Mouse (Mus musculus) stomach, embryonic 15.5 days (tissue): ENCODE results near the gene Atg9a. TPM values are rescaled to one million over a fixed set of nuclear protein-coding genes. Genes with fewer than 3 reads are reported as not detected.

ENCODE experiments used
- ATAC-seq: fragments of 200-750 bp; cut with Nextera tagmentation; 2 replicates; pipeline ENCODE4 v1.8.0; 2017; ENCODE audit warnings: low read depth, moderate number of reproducible peaks, moderate TSS enrichment; ENCODE audit not compliant: insufficient read depth, low FRiP score
- H3K27ac ChIP-seq: fragments of 300-500 bp; sonication (generic); 2 replicates; pipeline ENCODE4 v1.5.1; 2015; ENCODE audit warnings: mild to moderate bottlenecking, inconsistent platforms
- H3K27me3 ChIP-seq: fragments of 300-500 bp; sonication (generic); replicated peaks from 2 replicates; pipeline ENCODE4 v1.6.1; 2015; ENCODE audit warnings: inconsistent platforms
- H3K36me3 ChIP-seq: fragments of 300-500 bp; sonication (generic); 2 replicates; pipeline ENCODE4 v1.6.1; 2015; ENCODE audit warnings: inconsistent platforms
- H3K4me1 ChIP-seq: fragments of 300-500 bp; sonication (generic); 2 replicates; pipeline ENCODE4 v1.6.1; 2015; ENCODE audit warnings: inconsistent platforms
- H3K4me2 ChIP-seq: fragments of 300-500 bp; sonication (generic); 2 replicates; pipeline ENCODE4 v1.6.1; 2015; ENCODE audit warnings: mild to moderate bottlenecking, inconsistent platforms
- H3K4me3 ChIP-seq: fragments of 300-500 bp; sonication (generic); replicated peaks from 2 replicates; pipeline ENCODE4 v1.5.1; 2015; ENCODE audit warnings: inconsistent platforms
- H3K9ac ChIP-seq: fragments of 300-500 bp; sonication (generic); 2 replicates; pipeline ENCODE4 v1.6.1; 2015; ENCODE audit warnings: inconsistent platforms
- H3K9me3 ChIP-seq: fragments of 300-500 bp; sonication (generic); 2 replicates; pipeline ENCODE4 v1.6.1; 2016; ENCODE audit warnings: inconsistent platforms
- WGBS: fragments of 180-500 bp; shearing (Covaris S2); methylation state at CpG from one replicate; pipeline ENCODE4 v1.1.7; 2015; 5-methylcytosine and 5-hydroxymethylcytosine counted together
- polyA plus RNA-seq: library from polyadenylated mRNA; unstranded; fragments of >200 nt; fragmentation: Nextera tagmentation; extraction: Ambion mirVana; gene quantifications from 2 replicates; pipeline ENCODE4 v1.2.1, GENCODE M21; 2015

The Atg9a gene
- polyA plus RNA-seq, 1 experiment from 2014 or later = 26.5 TPM

DNA sequence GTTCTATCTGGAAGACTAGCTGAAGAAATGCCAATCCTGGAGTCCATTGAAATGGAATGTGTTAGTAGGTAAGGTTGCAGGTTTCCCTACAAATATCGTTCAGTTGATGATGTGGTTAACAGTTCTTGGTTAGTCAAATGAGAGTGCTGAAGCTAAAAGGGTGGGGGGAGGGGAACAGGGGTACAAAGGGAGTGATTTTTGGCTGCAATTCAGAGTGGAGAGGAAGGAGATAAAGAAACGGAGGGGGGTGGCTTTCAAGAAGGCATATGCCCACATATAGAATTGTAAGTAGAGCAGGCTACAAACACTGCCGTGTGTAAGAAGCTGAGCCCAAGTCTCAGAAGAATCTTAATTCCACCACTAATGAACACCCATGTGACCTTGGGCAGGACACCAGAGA is 33.5 kb upstream of the Atg9a start:
- no peaks in the 10 kb centered on the region for H3K36me3 ChIP-seq
- WGBS = 60% methylated on average over 3 of the region's 3 CpGs
- H3K4me3 ChIP-seq = no peak overlapping the region
- ATAC-seq = no peak
- H3K4me1 ChIP-seq = no peaks in the 10 kb centered on the region
- no peak overlapping the region for H3K27ac ChIP-seq
- H3K27me3 ChIP-seq = peaks cover 9% of the 10 kb centered on the region
- H3K9me3 ChIP-seq = no peaks in the 10 kb centered on the region
- H3K9ac ChIP-seq = no peak overlapping the region
- no peak overlapping the region for H3K4me2 ChIP-seq

DNA sequence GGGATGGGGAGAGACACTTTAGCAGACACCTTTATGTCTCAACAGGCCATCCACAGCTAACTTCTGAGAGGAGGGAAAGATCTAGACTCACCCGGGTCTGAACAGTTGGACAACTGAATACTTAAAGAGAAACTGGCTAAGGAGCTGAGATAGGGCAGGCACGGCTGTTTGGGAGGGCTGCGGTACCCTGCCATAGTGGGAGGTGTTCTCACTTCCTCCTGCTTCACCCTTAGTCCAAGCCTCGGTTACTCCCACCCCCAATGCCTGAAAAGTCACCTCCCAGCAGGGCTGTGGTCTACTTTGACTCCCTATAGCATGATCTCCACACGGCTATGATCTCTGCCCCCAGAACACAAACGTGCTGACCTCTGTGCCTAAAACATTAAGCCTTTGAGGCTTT is 31.5 kb upstream of the Atg9a start:
- Histone ChIP-seq H3K9ac (no peak overlapping the region), H3K4me1 (peaks cover 6% of the 10 kb centered on the region), H3K4me3 (no peak overlapping the region), H3K27me3 (peaks cover 17% of the 10 kb centered on the region), H3K27ac (no peak overlapping the region), H3K36me3 (no peaks in the 10 kb centered on the region), H3K4me2 (no peak overlapping the region), H3K9me3 (no peaks in the 10 kb centered on the region)
- no peak for ATAC-seq
- WGBS = 57% methylated on average over 6 of the region's 6 CpGs

DNA sequence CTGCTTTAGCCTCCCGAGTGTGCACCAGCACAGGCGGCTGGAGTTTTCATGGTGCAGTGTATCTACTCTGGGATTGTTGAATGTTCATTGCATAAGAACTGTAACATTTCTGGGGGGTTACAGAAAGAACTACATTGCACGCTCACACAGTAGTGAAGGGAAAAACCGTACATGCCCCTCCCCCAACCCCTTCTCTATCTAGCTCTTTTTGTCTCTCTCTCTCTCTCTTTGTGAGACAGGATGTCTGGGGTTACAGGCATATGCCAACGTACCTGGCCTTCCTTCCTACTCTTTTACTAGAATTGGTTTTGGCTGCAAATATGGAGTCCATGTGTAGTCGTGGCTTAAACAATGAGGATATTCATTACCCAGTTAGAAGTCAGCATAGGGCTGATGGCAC is 30.9 kb upstream of the Atg9a start:
- H3K9ac ChIP-seq = no peak overlapping the region
- H3K4me3 ChIP-seq = no peak overlapping the region
- H3K27ac ChIP-seq = no peak overlapping the region
- H3K4me1 ChIP-seq = peaks cover 10% of the 10 kb centered on the region
- no peaks in the 10 kb centered on the region for H3K36me3 ChIP-seq
- H3K4me2 ChIP-seq = no peak overlapping the region
- peaks cover 17% of the 10 kb centered on the region for H3K27me3 ChIP-seq
- no peaks in the 10 kb centered on the region for H3K9me3 ChIP-seq
- ATAC-seq = no peak
- 77% methylated on average over 6 of the region's 6 CpGs for WGBS

DNA sequence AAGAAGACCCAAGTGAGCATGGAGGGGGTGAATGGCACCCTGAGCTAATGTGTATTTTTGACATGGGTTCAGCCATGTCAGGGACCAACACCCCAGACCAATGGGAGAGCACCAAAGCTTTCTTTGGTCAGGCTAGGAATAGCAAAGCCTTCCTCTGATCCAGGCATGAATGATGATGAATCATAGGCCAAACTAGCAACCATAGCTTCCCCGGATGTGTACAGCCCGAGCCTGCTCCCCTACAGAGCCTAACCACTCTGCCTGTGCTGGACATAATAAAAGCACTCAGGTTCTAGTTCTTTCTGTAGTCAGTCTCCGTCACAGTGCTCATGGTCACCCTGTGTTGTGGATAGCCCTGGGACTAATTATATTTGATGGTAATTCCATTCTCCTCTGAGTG is 29.5 kb upstream of the Atg9a start:
- H3K4me3 ChIP-seq = no peak overlapping the region
- peaks cover 10% of the 10 kb centered on the region for H3K4me1 ChIP-seq
- no peak overlapping the region for H3K27ac ChIP-seq
- ATAC-seq = no peak
- WGBS = 74% methylated on average over 3 of the region's 3 CpGs
- H3K36me3 ChIP-seq = no peaks in the 10 kb centered on the region
- no peak overlapping the region for H3K4me2 ChIP-seq
- H3K27me3 ChIP-seq = peaks cover 17% of the 10 kb centered on the region
- H3K9me3 ChIP-seq = no peaks in the 10 kb centered on the region
- H3K9ac ChIP-seq = no peak overlapping the region

DNA sequence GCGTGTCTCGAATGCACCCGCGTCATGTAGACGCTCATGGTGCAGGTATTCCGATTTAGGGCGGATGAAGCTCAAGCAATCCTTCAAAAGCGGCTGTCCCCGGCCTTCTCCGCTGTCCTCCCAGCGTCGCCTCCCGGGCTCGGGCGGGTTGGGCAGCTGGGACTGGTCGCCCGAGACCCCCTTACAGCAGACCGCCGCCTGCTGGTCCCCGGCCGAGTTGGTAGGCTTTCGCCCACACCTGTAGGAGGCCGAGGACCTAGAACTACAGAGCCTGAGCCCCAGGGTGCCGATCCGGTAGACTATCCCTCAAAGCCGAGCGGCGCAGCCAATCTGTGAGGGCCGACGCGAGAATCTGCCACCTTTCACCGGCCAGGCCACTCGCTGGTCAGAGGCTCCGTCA is 27.5 kb upstream of the Atg9a start, which contains the start of gene Tuba4a:
Gene Tuba4a (minus strand): TSS at position 335 of the 400 bp plus-strand sequence.
- peak within 1 kb of the TSS; percentile 98 for H3K4me2 ChIP-seq
- under 1% methylated on average over 34 of the region's 34 CpGs for WGBS

DNA sequence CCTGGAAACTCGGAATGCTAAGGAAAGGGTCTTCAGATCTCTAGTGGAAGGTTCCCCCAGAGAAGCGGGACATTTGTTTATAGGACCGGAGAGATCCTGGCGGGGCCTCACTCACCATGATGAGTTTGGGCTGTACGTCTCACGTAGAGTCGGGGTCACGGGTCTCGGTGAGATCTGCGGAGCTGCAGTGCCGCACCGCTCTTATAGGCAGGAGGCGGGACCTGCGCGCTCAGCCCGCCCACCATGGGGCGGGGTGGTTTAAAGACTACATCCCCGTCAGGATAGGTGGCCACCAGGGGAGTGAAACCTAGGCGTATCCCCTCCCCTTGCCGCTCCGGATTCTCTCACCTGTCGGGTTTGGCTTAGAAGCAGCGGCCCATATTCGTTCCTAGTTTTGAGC is 27.1 kb upstream of the Atg9a start:
- 0 out of 2 replicates have a peak, but pooled peaks cover 3% of the 10 kb centered on the region for H3K36me3 ChIP-seq
- peaks cover 17% of the 10 kb centered on the region for H3K27me3 ChIP-seq
- under 1% methylated on average over 24 of the region's 24 CpGs for WGBS
- peak overlapping the region; percentile 98 for H3K4me2 ChIP-seq
- no peaks in the 10 kb centered on the region for H3K9me3 ChIP-seq
- peak overlapping the region; percentile 35 for H3K9ac ChIP-seq
- H3K4me3 ChIP-seq = peak overlapping the region; percentile 56
- peaks cover 12% of the 10 kb centered on the region for H3K4me1 ChIP-seq
- peak overlapping the region; percentile 63 for H3K27ac ChIP-seq
- peak; percentile 90 for ATAC-seq

More for the DNA sequence above, 27.5 kb upstream of the Atg9a start, which contains the start of gene Tuba4a:
- H3K9ac ChIP-seq = peak within 1 kb of the TSS; percentile 35
- peak within 1 kb of the TSS; percentile 63 for H3K27ac ChIP-seq
- H3K27me3 ChIP-seq = peaks cover 17% of the 10 kb centered on the region
- peak within 1 kb of the TSS; percentile 56 for H3K4me3 ChIP-seq
- ATAC-seq = no peak
- H3K36me3 ChIP-seq = 0 out of 2 replicates have a peak, but pooled peaks cover 3% of the 10 kb centered on the region
- H3K4me1 ChIP-seq = peaks cover 12% of the 10 kb centered on the region
- H3K9me3 ChIP-seq = no peaks in the 10 kb centered on the region

DNA sequence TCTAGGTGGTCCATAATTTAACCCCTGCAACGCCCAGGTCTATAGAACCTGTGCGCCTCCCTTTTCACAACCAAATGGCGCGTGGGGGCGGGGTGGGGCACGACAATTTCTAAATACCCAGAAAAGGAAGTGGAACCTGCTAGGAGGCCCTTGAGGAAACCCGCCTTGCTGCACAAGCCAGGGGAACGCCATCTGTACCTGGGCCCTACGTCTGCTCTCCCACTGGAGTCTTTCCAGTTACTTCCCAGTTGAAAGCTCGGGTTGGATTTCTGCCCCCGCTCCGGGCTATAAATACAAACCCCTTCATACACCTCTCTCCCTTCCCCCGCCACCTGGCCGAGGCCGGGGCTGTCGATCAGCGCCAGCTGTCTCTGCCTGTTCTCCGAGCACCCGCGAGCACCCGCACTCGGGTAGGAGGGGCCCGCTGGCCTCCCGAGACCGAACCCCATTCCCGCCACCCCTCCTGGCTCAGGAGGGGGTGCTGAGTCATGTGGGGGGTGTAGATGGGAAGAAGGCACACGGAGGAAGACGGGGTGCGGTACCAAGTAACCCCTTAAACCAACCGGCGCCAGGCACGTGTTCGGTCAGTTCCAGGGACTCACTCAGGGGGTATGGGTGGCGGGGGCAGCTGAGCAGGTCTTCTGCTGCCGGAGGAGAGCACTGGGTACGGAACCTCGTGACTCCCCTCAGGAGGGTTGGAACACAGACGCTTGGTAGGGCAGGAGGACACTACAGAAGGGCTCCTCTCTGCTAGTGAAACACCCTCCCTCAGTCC is 26.4 kb upstream of the Atg9a start:
- peaks cover 9% of the 10 kb centered on the region; the same call in 1 of the 2 replicates for H3K36me3 ChIP-seq
- peak; percentile 12 for ATAC-seq
- H3K4me1 ChIP-seq = peaks cover 17% of the 10 kb centered on the region
- peak overlapping the region; percentile 98 for H3K4me2 ChIP-seq
- H3K9ac ChIP-seq = peak overlapping the region; percentile 35
- peak overlapping the region; percentile 63 for H3K27ac ChIP-seq
- H3K9me3 ChIP-seq = no peaks in the 10 kb centered on the region
- peak overlapping the region; percentile 56 for H3K4me3 ChIP-seq
- under 1% methylated on average over 38 of the region's 38 CpGs for WGBS
- H3K27me3 ChIP-seq = peaks cover 17% of the 10 kb centered on the region

DNA sequence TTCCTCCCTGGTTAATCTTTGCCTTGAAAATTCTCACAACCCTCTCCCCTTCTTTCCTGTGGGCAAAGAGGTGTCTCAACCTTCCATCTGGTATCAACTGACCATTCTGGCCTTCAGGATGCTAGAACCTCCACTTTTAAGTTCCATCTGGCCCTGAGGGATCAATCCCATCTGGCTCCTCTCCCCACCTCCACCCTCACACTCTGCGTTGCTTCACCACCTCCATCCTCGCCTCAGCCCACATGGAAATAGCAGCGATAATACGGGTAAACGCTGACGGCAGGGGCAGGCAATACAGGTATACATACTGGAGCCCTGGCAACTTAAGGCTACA is 25.9 kb upstream of the Atg9a start:
- 0 out of 2 replicates have a peak overlapping the region, but pooled peaks have one; percentile 35 for H3K9ac ChIP-seq
- peaks cover 11% of the 10 kb centered on the region for H3K36me3 ChIP-seq
- H3K4me3 ChIP-seq = peak overlapping the region; percentile 56
- WGBS = 2% methylated on average over 6 of the region's 6 CpGs
- peak overlapping the region; percentile 98 for H3K4me2 ChIP-seq
- H3K27ac ChIP-seq = peak overlapping the region; percentile 63
- H3K9me3 ChIP-seq = no peaks in the 10 kb centered on the region
- ATAC-seq = no peak
- peaks cover 17% of the 10 kb centered on the region for H3K27me3 ChIP-seq
- H3K4me1 ChIP-seq = peaks cover 20% of the 10 kb centered on the region

DNA sequence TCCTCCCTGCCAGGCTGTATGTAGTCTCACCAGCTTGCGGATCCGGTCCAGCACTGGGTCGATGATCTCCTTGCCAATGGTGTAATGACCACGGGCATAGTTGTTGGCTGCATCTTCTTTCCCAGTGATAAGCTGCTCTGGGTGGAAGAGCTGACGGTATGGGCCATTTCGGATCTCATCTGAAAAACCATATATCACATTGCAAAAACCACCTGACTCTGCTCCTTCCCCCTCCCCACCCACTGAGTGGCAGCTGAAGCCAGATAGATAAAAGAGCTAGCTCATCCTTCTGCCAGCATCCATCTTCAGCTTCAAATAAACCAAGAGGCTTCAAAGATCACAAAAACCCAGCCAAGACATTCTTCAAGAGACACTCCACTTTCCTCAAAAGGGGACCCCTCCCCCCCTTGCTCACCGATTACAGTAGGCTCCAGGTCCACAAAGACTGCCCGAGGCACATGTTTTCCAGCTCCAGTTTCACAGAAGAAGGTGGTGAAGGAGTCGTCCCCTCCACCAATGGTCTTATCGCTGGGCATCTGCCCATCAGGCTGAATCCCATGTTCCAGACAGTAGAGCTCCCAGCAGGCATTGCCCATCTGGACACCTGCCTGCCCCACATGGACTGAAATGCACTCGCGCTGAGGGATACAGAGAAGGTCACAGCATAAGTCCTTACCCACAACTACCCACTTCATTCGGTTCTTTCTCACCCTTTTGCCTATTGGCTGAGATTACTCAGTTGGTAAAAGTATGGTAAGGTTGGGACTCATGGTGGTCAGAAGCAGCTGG is 25.0 kb upstream of the Atg9a start:
- peaks cover 17% of the 10 kb centered on the region for H3K36me3 ChIP-seq
- peaks cover 13% of the 10 kb centered on the region for H3K27me3 ChIP-seq
- ATAC-seq = no peak; the same call in 1 of the 2 replicates
- peak overlapping the region; percentile 98 for H3K4me2 ChIP-seq
- no peak overlapping the region for H3K27ac ChIP-seq
- H3K4me3 ChIP-seq = peak overlapping the region; percentile 56
- H3K9ac ChIP-seq = no peak overlapping the region
- no peaks in the 10 kb centered on the region for H3K9me3 ChIP-seq
- WGBS = 69% methylated on average over 13 of the region's 13 CpGs
- H3K4me1 ChIP-seq = peaks cover 28% of the 10 kb centered on the region

DNA sequence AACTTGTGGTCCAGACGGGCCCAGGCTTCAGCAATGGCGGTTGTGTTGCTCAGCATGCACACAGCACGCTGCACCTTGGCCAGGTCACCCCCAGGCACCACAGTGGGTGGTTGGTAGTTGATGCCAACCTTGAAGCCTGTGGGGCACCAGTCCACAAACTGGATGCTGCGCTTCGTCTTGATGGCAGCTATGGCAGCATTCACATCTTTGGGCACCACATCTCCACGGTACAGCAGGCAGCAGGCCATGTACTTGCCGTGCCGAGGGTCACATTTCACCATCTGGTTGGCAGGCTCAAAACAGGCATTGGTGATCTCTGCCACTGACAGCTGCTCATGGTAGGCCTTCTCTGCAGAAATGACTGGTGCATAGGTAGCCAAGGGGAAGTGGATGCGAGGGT is 23.8 kb upstream of the Atg9a start:
- H3K36me3 ChIP-seq = peaks cover 17% of the 10 kb centered on the region
- peaks cover 11% of the 10 kb centered on the region for H3K27me3 ChIP-seq
- H3K9me3 ChIP-seq = no peaks in the 10 kb centered on the region
- ATAC-seq = no peak
- peaks cover 37% of the 10 kb centered on the region for H3K4me1 ChIP-seq
- peak overlapping the region; percentile 83; the same call in 1 of the 2 replicates for H3K27ac ChIP-seq
- H3K4me2 ChIP-seq = no peak overlapping the region; the same call in 1 of the 2 replicates
- 93% methylated on average over 9 of the region's 9 CpGs for WGBS
- H3K9ac ChIP-seq = no peak overlapping the region
- no peak overlapping the region for H3K4me3 ChIP-seq

DNA sequence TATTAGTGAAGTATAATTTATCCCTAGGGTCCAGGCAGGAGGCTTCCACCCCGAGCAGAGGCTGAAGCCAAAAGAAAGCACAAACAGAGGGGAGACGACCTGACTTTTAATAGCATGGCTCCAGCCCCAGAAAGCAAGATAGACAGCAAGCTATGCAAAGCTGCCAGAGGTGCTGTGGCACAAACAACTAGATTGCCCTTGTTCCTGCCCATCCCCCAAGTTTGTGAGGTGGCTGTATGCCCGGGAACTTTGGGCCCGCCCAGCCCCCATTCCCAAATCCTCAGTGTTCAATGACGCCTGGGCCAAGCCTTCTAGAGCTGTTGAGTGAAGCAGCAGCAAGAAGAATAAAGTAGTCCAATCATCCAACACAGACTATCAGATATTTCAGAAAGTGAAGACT is 22.9 kb upstream of the Atg9a start:
- Histone ChIP-seq H3K9ac (no peak overlapping the region), H3K4me2 (no peak overlapping the region; the same call in 1 of the 2 replicates), H3K36me3 (peaks cover 17% of the 10 kb centered on the region), H3K27me3 (0 out of 2 replicates have a peak, but pooled peaks cover 4% of the 10 kb centered on the region), H3K27ac (peak overlapping the region; percentile 83), H3K4me3 (no peak overlapping the region), H3K4me1 (peaks cover 37% of the 10 kb centered on the region), H3K9me3 (no peaks in the 10 kb centered on the region)
- WGBS = 60% methylated on average over 5 of the region's 5 CpGs
- no peak for ATAC-seq

DNA sequence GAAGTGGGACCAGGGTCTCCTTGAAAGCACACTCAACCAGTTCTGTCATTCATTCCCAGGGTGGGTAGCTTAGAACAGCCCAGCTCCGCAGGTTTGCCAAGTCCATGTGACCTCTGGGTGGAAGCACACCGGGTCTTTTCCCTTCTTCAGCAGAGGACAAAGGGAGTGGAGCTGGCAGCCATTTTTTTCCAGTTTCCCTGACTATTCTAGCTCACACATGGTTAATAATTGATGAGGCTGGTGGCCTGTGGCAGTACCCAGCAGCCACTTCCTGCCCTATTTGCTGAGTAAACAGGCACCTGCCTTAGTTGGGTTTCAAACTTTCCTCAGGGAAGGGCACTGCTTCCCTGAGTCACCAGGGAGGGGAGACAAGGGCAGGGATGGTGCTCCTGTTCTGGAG is 22.4 kb upstream of the Atg9a start:
- Histone ChIP-seq H3K27ac (peak overlapping the region; percentile 83), H3K9me3 (no peaks in the 10 kb centered on the region), H3K4me2 (peak overlapping the region; percentile 14; the same call in 1 of the 2 replicates), H3K9ac (no peak overlapping the region), H3K27me3 (0 out of 2 replicates have a peak, but pooled peaks cover 4% of the 10 kb centered on the region), H3K36me3 (peaks cover 17% of the 10 kb centered on the region), H3K4me3 (no peak overlapping the region), H3K4me1 (peaks cover 36% of the 10 kb centered on the region)
- ATAC-seq = peak; percentile 29
- 49% methylated on average over 2 of the region's 2 CpGs for WGBS
